Mouse (Mus musculus): ENCODE measurements around the gene Zar1l.

GRCm38 (mm10) chr5:150566971-150567370, 49.0 kb upstream of the Zar1l start:
- TF ChIP-seq POLR2A (IDR thresholded peaks at IDR 0.05; ENCODE audit: extremely low read depth, insufficient read depth, low read length) (no peak), CTCF (IDR thresholded peaks at IDR 0.05; ENCODE audit: low read depth, low read length) (no peak)

Measured in liver, adult 2 months (tissue).